Mouse (Mus musculus): ENCODE results near the gene St6gal2. TPM values are rescaled to one million over a fixed set of nuclear protein-coding genes. Genes with fewer than 3 reads are reported as not detected.

The St6gal2 gene
- polyA plus RNA-seq (2015; fragmentation: Nextera tagmentation; extraction: Ambion mirVana): 1.5 and 1.7 TPM in 2 replicates

DNA sequence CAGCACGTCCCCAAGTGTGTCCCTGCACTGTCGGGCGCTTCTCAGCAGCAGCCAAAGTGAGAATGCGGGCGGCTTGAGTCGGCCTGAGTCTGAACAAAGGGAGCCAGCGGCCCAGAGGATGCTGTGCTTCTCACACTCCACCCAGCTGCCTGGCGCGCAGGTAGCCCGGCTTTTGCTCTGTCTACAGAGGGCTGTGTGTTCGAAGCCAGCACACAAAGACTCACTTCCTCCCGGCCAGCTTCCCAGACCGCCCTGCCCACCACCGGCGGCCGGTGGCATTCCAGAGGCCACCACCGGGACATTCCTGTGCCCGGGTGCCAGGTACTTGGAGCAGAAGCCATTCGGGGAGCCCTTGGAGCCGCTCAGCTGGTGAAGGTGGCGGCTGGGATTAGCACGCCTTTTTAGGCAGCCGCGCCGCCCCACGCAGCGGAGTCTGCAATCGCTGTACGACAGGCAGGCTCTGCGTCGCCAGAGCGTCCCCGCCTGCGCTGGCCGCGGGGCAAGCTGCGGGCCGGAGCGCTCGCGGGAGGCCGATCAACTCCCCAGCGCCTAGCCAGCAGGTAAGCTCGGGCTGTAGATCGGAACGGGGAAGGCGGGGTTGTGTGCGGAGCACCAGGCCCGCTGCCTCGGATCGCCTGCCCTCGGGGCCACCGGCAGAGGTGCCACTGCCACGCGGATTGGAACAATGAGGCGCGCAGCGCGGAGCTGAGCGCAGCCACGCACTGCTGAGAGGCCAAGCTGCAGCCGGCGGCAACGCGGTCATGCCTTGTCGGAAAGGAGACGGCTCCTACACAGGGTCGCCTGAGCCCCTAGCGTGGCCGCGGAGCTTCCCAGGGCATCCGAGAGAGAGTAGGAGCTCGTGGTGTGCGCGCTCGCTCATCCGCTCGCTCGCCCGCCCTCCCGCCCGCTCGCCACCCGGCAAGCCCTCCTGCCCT, at the start of gene St6gal2:
St6gal2 (plus strand) TSS at position 133 of the 935 bp plus-strand sequence.
- no peak within 1 kb of the TSS for H3K27ac ChIP-seq
- H3K9ac ChIP-seq: peak within 1 kb of the TSS; percentile 67
- under 1% methylated on average over 76 of the region's 84 CpGs for WGBS
- peaks cover 22% of the 10 kb centered on the region for H3K27me3 ChIP-seq
- no peaks in the 10 kb centered on the region for H3K36me3 ChIP-seq
- ATAC-seq (ENCODE audit: insufficient number of reproducible peaks, low FRiP score, low TSS enrichment, low read depth): peak; percentile 75; the same call in 1 of the 2 replicates
- H3K9me3 ChIP-seq: no peaks in the 10 kb centered on the region
- H3K4me1 ChIP-seq: peaks cover 15% of the 10 kb centered on the region
- peak within 1 kb of the TSS; percentile 98 for H3K4me2 ChIP-seq
- peak within 1 kb of the TSS; percentile 59 for H3K4me3 ChIP-seq

DNA sequence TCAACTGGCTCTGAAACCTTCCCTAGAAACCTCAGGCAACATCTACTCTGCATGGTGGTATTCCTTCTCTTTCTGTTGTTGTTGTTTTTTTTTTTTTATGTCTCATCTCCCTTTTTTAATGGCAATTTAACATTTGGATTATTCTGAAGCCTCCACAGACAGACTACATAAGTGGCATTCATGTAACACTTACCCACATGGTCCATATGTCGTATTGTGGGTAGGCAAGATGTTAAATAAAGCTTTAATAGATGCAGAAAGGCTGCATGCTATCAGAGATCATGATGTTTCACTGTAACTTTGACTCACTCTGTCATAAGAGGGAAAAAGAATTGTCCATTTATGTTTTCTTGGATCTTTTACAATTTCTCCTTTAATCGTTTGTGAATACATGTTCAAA, 39.1 kb upstream of the St6gal2 start:
- Histone ChIP-seq H3K36me3 (no peaks in the 10 kb centered on the region), H3K27me3 (no peaks in the 10 kb centered on the region), H3K4me1 (no peaks in the 10 kb centered on the region), H3K9me3 (no peaks in the 10 kb centered on the region), H3K9ac (no peak overlapping the region), H3K4me2 (no peak overlapping the region), H3K27ac (no peak overlapping the region), H3K4me3 (no peak overlapping the region)
- 74% methylated on average over 2 of the region's 2 CpGs for WGBS
- ATAC-seq (ENCODE audit: insufficient number of reproducible peaks, low FRiP score, low TSS enrichment, low read depth): no peak

DNA sequence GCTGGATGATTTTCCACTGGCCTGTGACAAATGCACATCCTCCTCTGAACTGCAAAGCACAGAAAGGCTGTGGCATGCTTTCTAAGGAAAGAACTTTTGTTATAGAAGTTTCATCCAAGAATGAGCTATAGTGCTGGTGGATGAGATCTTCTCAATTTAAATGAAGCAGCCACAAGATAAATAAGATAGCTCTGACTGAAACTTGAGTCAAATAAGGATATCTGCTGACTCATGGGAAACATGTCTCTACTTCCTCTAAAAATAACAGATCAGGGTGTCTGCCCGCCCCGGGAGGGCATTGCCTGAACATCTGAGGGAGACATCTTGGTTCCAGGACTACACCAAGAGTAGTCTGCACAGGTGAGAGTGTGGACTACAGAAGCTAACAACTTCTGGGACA, 28.7 kb upstream of the St6gal2 start:
- WGBS: 75% methylated on average over 2 of the region's 2 CpGs
- H3K36me3 ChIP-seq: no peaks in the 10 kb centered on the region
- no peaks in the 10 kb centered on the region for H3K9me3 ChIP-seq
- no peaks in the 10 kb centered on the region for H3K27me3 ChIP-seq
- H3K27ac ChIP-seq: no peak overlapping the region
- H3K4me3 ChIP-seq: no peak overlapping the region
- no peak overlapping the region for H3K4me2 ChIP-seq
- H3K4me1 ChIP-seq: no peaks in the 10 kb centered on the region
- ATAC-seq (ENCODE audit: insufficient number of reproducible peaks, low FRiP score, low TSS enrichment, low read depth): no peak
- no peak overlapping the region for H3K9ac ChIP-seq

DNA sequence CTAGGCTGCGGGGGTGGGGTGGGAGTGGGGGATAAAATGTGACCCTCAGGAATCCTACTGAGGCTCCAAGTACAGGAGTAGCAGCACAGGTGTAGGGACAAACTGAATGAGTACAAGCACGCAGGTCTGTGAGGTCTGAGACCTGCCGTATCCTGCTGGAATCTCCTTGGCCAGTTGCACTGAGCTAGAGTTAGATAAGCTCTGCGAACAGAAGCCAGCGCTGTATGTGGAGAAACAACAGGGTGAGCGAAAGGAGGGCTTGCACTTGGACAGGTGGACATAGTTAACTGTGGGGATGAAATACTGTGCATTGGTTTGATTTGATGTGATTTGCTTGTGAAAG, 974 bp downstream of the St6gal2 start:
- 3% methylated on average over 6 of the region's 6 CpGs for WGBS
- H3K27ac ChIP-seq: no peak overlapping the region
- peaks cover 15% of the 10 kb centered on the region for H3K4me1 ChIP-seq
- peaks cover 22% of the 10 kb centered on the region for H3K27me3 ChIP-seq
- H3K9me3 ChIP-seq: no peaks in the 10 kb centered on the region
- no peak for ATAC-seq (ENCODE audit: insufficient number of reproducible peaks, low FRiP score, low TSS enrichment, low read depth)
- H3K9ac ChIP-seq: no peak overlapping the region
- H3K4me3 ChIP-seq: peak overlapping the region; percentile 59
- H3K36me3 ChIP-seq: no peaks in the 10 kb centered on the region
- H3K4me2 ChIP-seq: peak overlapping the region; percentile 98

DNA sequence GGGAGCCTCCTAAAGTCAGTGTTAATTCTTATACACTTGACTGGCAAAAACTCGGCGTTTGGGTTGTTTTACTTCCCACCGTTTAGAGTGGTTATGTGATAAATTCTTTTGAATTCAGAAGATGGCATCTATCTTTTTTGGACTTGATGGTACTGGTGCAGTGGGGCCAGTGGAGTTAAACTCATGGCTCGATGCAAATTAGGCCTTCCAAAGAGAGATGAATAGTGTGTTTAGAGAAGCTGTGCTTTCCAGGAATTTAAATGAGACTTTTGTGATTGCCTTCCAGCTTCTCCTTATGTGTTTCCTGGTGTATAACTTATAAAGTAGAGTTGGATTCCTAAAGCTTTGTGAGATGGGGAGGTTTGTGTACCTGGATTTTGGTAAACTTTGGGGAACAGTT, 1.5 kb downstream of the St6gal2 start:
- peaks cover 15% of the 10 kb centered on the region for H3K4me1 ChIP-seq
- H3K27ac ChIP-seq: no peak overlapping the region
- WGBS: 39% methylated on average over 4 of the region's 4 CpGs
- H3K4me3 ChIP-seq: no peak overlapping the region; the same call in 1 of the 2 replicates
- ATAC-seq (ENCODE audit: insufficient number of reproducible peaks, low FRiP score, low TSS enrichment, low read depth): no peak
- H3K27me3 ChIP-seq: peaks cover 22% of the 10 kb centered on the region
- H3K36me3 ChIP-seq: no peaks in the 10 kb centered on the region
- no peak overlapping the region for H3K9ac ChIP-seq
- H3K9me3 ChIP-seq: no peaks in the 10 kb centered on the region
- peak overlapping the region; percentile 98; the same call in 1 of the 2 replicates for H3K4me2 ChIP-seq

DNA sequence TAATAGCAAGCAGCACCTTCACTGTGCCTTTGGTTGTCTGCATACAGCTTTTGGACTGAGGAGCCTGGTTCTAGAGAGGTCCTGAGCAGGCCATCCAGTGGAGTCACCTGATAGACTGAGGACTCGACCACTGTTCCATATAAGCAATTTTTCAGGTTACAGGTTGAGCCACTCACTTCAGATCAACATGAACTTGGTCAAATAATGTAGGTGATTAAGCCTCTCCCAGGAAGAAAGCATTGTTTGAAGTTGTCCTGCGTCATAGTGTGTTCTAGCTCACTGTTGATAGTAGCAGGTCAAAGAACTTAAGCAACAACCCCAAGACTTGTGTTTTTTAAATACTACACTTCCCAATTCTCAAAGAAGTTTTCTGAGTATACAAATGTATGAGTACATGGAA, 5.8 kb downstream of the St6gal2 start:
- H3K27me3 ChIP-seq: peaks cover 10% of the 10 kb centered on the region
- WGBS: 68% methylated on average over 2 of the region's 2 CpGs
- no peak overlapping the region for H3K4me3 ChIP-seq
- H3K27ac ChIP-seq: no peak overlapping the region
- H3K4me2 ChIP-seq: no peak overlapping the region
- H3K9me3 ChIP-seq: no peaks in the 10 kb centered on the region
- no peak overlapping the region for H3K9ac ChIP-seq
- ATAC-seq (ENCODE audit: insufficient number of reproducible peaks, low FRiP score, low TSS enrichment, low read depth): no peak
- H3K36me3 ChIP-seq: no peaks in the 10 kb centered on the region
- peaks cover 5% of the 10 kb centered on the region for H3K4me1 ChIP-seq

DNA sequence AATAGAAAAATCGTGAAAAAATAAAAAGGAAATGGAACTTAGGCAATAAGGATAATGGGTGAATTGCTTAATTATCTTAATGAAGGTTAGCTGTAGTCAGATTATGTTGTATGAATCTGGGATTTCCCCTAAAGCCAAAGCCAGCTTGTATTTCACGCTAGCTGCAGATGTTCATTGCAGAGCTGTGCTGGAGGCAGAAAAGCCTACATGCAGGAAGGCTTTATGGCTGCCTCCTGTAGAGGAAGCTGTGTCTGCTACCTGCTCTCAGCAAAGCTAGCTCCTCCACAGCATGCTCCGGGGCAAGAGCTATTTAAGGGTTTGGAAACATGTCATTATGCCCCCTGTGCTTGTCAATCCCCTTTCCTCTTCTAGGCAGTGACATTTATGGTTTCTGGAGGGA, 9.3 kb downstream of the St6gal2 start:
- ATAC-seq (ENCODE audit: insufficient number of reproducible peaks, low FRiP score, low TSS enrichment, low read depth): no peak
- Histone ChIP-seq H3K9ac (no peak overlapping the region), H3K4me3 (no peak overlapping the region), H3K36me3 (no peaks in the 10 kb centered on the region), H3K4me2 (no peak overlapping the region), H3K27ac (no peak overlapping the region), H3K9me3 (no peaks in the 10 kb centered on the region), H3K27me3 (no peaks in the 10 kb centered on the region), H3K4me1 (no peaks in the 10 kb centered on the region)
- WGBS: 19% methylated on average over 3 of the region's 3 CpGs

DNA sequence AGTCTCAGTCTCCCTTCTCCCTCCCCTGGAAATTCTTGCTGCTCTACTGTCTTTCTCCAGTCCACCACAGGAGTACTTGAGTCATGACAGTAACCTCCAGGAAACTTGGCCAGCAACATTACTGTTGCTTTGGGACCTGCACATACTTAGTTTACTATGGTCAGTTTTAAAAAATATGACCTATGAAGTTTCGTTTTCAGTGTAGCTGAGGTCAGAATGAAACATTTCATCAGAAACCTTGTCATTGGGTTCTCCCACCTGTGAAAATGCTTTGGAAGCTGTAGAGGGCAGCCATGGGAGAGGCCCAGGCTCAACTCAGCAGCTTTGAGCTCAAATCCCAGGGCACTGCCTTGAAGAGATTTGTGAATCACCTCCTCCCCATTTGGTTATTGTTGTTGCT, 15.0 kb downstream of the St6gal2 start:
- Histone ChIP-seq H3K9ac (no peak overlapping the region), H3K27ac (no peak overlapping the region), H3K4me2 (no peak overlapping the region), H3K4me3 (no peak overlapping the region), H3K36me3 (no peaks in the 10 kb centered on the region), H3K27me3 (no peaks in the 10 kb centered on the region), H3K4me1 (no peaks in the 10 kb centered on the region), H3K9me3 (no peaks in the 10 kb centered on the region)
- no peak for ATAC-seq (ENCODE audit: insufficient number of reproducible peaks, low FRiP score, low TSS enrichment, low read depth)
- WGBS: 53% methylated on average over 1 of the region's 1 CpGs

DNA sequence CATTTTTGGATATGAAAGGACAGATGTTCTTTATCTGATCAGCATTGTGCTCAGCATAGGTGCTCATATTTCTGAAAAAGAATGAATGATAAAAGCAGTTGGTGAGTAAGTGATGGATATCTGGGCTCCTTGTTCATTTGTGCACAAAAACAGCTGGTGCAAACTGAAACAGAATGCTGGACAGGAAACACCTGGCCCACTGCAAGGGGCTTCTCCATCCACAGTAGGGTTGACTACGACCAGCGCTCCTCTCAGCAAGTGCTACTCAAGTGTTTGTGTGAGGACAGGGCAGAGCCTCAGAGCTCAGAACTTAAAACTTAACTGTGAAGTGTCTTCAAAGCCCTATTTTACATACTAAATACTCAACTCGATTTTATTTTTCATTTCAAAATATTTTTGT, 22.4 kb downstream of the St6gal2 start:
- WGBS: 69% methylated on average over 3 of the region's 3 CpGs
- Histone ChIP-seq H3K36me3 (no peaks in the 10 kb centered on the region), H3K27ac (no peak overlapping the region), H3K9ac (no peak overlapping the region), H3K4me1 (no peaks in the 10 kb centered on the region), H3K9me3 (no peaks in the 10 kb centered on the region), H3K4me2 (no peak overlapping the region), H3K4me3 (no peak overlapping the region), H3K27me3 (no peaks in the 10 kb centered on the region)
- no peak for ATAC-seq (ENCODE audit: insufficient number of reproducible peaks, low FRiP score, low TSS enrichment, low read depth)

DNA sequence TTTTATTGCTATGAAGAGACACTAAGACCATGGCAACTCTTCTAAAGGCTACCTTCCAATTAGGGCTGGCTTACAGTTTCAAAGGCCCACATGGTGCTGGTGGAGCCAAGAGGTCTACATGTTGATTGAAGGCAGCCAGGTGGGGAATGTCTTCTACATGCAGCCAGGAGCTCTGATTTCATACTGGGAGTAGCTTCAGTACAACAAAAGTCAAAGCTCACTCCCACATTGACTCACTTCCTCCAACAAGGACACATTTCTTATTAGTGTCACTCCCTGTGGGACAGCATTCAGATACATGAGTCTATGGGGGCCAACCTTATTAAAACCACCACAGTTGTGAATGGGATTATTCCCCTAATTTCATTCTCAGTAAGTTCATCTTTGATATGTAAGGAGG, 23.8 kb downstream of the St6gal2 start:
- H3K9ac ChIP-seq: no peak overlapping the region
- H3K36me3 ChIP-seq: no peaks in the 10 kb centered on the region
- H3K4me1 ChIP-seq: no peaks in the 10 kb centered on the region
- H3K27me3 ChIP-seq: no peaks in the 10 kb centered on the region
- no peak overlapping the region for H3K4me3 ChIP-seq
- H3K4me2 ChIP-seq: no peak overlapping the region
- no peak for ATAC-seq (ENCODE audit: insufficient number of reproducible peaks, low FRiP score, low TSS enrichment, low read depth)
- no peak overlapping the region for H3K27ac ChIP-seq
- H3K9me3 ChIP-seq: no peaks in the 10 kb centered on the region

DNA sequence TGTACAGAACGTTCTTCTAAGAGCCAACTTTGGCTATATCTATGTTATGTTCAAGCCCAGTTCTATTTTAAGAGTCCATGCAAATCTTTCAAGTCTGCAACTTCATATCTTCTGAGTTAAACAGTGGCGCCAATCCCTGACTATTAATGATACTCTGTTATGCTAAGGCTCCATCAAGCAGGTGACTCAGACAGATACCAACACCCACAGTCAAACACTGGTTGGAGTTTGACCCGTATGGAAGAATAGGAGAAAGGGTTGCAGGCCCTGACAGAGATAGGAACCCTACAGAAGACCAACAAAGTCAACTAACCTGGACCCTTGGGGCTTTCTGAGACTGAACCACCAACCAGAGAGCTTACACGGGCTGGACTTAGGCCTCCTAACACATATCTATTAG, 30.8 kb downstream of the St6gal2 start:
- no peak for ATAC-seq (ENCODE audit: insufficient number of reproducible peaks, low FRiP score, low TSS enrichment, low read depth)
- H3K4me1 ChIP-seq: no peaks in the 10 kb centered on the region
- H3K4me3 ChIP-seq: no peak overlapping the region
- H3K4me2 ChIP-seq: no peak overlapping the region
- WGBS: 83% methylated on average over 4 of the region's 4 CpGs
- H3K9me3 ChIP-seq: no peaks in the 10 kb centered on the region
- no peaks in the 10 kb centered on the region for H3K27me3 ChIP-seq
- no peak overlapping the region for H3K9ac ChIP-seq
- H3K27ac ChIP-seq: no peak overlapping the region
- no peaks in the 10 kb centered on the region for H3K36me3 ChIP-seq

DNA sequence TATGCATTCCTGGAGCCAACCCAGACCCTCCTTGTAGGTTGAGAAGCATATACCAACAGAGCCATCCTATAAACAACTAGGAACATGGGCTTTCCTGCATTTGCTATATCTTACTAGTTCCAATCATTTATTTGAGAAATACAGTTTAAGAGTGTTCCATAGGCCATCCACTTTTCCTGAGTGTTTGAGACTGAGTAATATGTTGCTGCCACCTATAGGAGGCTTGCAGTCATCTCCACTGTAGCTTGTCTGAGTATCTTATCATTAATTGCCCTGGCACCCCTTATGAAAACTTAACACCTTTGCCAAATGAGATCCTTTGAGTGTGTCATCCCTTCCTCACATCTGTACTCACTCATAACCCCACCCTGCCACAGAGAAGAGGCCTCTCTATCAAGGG, 32.2 kb downstream of the St6gal2 start:
- H3K4me3 ChIP-seq: no peak overlapping the region
- no peaks in the 10 kb centered on the region for H3K4me1 ChIP-seq
- no peaks in the 10 kb centered on the region for H3K9me3 ChIP-seq
- no peak overlapping the region for H3K9ac ChIP-seq
- H3K36me3 ChIP-seq: no peaks in the 10 kb centered on the region
- no peak for ATAC-seq (ENCODE audit: insufficient number of reproducible peaks, low FRiP score, low TSS enrichment, low read depth)
- no peaks in the 10 kb centered on the region for H3K27me3 ChIP-seq
- H3K4me2 ChIP-seq: no peak overlapping the region
- no peak overlapping the region for H3K27ac ChIP-seq

Measured in limb, embryonic 15.5 days (tissue).